Mouse (Mus musculus) retina, postnatal 1 day (tissue): ENCODE measurements at regions not wholly inside any gene's neighbourhood (a gene's known extent, or its start where the extent isn't known, plus 50 kb on each side); places are given as distances from the start of the nearest gene placed in this dataset.

Experiments
- DNase-seq: peaks from one replicate; pipeline ENCODE4 v3.0.0-alpha.2; 2012

DNA sequence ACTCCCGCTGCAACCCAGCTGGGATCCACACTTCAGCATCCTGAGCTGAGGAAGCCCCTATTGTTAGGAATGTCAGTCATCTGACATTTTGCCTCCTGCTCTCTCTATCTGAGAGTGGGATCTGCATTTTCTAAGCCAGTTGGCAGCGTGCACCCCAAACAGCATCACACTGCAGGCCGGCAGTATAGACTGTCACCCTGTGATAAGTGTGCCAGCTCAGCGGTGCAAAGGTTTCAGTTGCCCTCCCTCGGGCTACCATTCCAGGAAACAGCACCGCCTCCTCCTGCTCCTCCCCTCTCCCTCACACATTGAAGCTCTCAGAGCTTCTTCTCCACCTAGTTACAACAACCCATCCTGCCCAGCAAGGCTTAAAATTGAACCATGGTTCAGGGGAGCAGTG is 194.5 kb downstream of the Lmo4 start:
- DNase-seq, result peak; percentile 48

DNA sequence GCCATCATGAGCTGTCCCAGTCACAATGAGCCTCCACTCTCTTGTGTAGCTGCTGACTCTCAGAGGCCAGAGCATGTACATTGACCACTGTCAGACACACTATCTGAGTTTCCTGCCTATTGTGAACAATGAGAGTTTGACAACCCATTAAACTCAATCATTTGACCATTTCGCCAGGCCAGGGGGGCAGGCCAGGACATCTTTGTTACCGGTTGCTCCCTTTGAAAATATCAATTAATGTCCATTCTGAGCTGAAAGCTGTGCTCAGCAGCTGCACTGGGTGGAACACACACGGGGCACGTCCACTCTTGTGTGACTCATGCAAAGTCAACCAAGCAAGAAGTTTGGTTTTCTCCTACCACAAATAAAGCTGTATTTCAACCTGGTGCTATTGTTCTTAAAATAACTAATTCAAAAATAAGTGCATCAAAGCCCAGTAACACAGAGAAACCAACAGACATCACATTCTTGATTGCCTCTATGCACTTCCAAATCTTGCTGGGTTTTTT is 197.9 kb downstream of the Lmo4 start:
- DNase-seq, result peak; percentile 57

DNA sequence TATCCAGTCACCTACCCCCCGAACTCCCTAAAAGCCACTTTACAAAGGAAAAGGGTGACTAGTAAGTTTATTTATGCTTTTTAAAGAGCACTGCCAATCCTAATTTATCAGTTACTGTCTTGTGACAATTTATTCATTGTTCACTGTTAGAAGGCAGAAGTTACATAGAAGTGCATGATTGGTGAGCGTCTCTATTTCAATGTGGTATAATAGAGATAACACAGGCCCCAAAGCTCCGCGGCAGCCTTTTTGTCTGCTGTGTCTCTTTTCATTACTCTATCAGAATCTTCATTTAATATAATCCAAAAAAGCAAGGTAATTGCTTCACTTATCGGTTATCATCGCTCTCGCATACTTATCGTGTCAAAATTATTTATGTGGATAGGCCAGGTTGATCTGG is 207.1 kb downstream of the Lmo4 start:
- no peak for DNase-seq

DNA sequence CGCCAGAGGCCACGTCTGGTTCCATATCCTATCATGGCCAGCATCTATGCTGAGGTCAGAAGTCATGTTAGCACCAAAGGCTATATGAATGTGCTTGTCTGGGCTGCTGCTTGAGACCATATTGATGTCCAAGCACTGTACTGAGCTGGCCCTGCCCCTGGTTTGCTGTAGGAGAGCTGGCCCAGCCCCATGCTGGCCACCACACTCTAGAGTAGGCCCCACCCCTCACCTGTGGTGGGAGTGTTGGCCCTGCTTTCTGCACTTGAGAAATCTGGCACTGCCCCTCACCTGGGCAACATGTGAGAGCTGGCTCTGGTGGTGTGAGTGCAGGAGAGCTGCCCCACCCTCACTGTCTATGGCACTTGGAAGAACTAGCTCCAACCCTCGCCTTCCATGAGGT is 210.0 kb downstream of the Lmo4 start:
- no peak for DNase-seq

DNA sequence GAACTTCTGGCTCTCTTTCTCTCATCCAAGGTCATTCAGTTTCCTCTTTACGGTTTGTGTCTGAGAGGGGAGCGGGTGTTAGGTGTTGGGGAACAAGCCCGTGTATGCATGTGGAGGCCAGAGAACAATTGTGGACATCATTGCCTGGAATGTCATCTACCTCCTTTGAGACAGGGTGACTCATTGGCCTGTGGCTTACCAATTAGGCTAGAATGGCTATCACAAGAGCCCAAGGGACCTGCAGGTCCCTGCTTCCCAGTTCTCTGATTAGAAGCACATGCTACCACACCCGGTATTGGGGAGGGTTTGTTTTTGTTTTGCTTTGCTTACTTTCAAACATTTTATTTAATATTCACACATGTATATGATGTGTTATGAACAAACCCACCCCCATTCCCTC is 216.0 kb downstream of the Lmo4 start:
- DNase-seq, result no peak

DNA sequence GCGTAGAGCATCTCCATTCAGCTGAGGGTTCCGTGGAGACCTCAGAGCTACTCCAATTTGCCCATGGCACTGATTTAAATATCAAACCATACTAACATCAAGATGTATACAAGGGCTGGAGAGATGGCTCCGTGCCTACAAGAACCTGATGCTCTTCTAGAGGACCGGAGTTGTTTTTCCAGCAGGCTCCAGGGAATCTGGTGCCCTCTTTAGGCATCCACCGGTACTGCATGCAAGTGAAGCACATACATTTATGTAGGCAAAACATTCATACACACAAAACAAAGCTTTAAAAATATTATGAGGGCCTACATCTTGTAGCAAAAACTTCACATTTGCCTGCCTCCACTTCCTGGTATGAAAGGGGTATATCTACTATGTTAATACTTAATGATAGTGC is 217.0 kb downstream of the Lmo4 start:
- no peak for DNase-seq

DNA sequence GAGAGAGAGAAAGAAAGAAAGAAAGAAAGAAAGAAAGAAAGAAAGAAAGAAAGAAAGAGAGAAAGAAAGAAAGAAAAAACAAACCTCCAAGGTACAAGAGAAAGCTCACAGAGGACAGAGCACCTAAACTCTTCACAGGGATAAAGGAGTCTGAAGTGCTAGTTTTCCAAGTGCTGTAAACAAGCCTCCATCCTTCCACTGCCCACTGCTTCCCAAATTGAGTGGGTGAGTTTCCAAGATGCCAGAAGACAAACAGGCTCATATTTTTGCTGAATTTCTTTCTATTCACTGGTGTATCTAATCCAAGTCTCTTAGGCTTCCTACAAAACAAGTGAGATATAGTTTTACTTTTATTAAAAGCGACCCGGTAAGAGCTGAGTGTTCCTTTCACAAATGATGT is 218.2 kb downstream of the Lmo4 start:
- DNase-seq, result no peak

DNA sequence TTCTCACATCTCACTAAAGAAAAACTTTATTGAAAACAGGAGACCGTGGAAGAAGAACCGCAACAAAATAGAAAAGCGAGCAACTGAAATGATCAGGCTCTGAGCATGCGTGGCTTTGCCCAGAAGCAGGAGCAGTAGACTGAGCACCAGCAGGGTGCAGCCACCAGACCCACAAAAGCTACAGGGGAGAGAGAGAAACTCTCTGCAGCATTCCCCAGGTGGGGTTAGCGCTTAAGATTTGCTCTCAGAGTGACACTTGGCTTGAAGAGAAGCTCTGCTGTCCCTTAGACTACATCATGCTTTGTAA is 218.9 kb downstream of the Lmo4 start:
- DNase-seq, result no peak

DNA sequence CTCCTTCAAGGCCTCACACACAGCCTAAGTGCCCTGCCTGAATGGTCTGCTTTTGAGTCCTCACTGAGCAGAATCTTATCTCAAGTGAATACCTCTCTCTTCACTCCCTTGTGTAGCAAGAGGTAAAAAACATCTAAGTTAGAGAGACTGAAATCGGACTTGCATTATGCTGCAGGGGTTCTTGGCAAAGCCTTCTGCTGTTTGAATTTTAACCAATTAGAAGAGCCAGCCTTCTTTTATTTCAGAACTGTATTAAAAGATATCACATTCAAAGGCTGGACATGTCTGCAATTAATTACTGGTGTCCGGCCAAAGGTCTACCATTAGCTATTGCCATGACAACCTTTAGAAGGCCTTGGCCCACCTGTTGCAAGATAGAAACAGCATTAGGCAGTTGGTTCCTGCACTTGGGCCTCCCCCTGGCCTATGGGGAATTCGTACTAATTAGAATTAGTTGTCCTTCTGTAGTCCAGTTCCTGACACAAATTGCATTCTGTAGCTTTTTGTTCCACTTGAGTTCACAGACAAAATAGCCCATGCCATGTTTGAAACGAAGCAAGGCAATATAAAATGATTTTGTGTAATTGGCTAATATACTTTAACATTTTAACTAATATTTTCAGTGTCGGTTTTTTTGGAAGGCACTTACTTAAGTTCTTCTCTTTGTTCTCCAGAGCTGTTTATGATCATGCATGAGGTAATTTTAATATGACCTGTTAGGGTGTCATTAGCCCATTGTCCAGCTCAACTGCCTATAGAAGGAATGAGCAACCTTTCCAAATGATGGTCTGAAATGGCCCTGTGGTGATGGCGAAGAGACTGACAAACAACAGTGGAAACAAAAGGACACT is 219.4 kb downstream of the Lmo4 start:
- DNase-seq, result peak; percentile 89

DNA sequence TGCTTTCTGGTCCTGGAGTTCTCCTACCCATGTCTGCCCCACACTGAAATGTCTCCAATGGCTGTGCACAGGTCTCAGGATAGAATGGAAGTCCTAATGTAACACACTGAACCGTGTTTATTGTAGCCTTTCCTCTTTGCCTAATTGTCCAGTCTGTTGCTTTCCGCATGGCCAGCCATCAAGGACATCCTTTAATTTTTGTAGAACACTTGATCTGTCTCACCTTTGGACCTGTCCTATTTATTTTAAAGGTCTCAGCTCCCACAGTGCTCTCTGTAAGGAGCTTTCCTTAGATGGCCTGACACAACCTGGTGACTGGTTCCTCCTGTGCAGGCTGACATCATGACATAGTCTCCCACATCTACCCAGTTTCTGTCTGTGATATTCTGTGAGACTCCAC is 226.3 kb downstream of the Lmo4 start:
- DNase-seq, result no peak

DNA sequence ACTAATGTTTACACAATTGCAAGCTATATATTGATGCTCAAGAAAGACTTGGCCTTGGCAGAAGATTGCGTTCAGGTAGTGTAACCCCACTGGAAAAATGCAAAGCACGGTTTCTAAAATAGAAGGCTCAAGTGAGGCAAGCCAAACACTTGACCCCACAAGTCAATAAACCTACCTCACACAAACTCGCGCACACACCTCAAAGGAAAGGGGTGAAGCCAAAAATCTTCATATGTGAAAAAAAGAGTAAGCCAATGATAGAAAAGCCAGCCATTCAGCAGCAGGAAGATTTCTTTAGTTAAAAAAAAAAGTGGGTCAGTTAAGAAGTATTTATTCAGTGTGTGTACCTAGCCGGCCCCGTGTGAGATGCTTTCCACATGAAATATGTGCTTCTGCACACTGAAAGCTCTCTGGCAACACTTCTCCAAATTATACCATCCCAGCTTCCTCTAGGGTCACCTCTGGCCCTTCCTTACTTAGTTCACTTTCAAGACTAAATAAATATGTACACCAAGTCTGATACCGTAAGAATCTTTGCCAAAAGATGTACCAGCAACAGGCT is 227.1 kb downstream of the Lmo4 start:
- DNase-seq, result no peak

DNA sequence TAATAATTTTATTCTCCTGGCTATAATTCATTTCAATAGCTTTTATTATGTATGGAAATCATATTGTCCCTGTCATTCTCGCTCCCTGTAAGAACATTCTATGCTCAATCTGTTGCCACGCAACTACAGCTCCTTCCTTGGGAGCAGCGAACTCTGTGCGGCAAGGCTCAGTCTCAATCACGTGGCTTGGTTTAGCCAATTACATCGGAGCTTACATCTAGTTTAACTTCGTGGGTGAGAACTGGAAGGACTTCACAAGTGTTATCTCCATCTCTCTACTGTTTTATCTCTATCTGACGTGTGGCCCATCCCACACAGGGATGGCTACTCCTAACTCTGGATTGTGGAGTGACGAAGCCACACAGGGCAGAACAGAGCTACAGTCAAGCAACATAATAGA is 231.4 kb downstream of the Lmo4 start:
- DNase-seq, result no peak

DNA sequence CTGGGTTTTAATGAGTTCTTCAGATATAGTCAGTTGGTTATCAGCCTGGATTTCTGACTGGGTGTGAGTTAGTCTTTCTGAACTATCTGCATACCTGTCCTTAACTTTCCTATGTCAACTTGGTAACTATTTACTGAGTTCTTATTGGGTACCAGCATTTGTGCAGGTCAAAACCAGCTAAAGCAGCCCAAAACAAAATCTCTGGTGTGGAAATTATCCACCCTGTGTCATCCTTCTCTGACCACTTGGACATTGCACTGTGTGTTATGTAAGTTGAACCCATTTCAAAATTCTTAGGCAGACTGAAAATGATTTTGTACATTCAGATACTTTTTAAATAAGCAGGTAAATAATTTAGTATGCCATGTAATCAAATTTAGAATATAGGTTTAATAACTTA is 232.7 kb downstream of the Lmo4 start:
- no peak for DNase-seq

DNA sequence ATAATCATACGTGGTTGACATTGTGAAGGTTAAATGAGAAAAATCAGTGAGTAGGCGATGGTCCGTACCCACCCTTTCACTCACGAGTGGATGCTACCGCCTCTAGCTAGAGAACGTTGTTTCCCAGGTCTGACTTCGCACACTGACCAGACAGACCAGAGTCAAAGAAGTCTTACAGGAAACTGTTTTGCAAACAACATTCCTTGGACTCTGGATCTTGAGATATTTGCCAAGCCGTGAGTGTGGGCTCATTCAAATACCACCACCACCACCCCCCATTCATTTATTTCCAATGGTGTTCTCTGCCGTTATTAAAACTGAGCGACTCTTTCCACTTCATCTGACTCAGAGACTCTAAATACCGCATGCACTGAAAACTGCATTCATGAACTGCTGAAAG is 234.2 kb downstream of the Lmo4 start:
- no peak for DNase-seq

DNA sequence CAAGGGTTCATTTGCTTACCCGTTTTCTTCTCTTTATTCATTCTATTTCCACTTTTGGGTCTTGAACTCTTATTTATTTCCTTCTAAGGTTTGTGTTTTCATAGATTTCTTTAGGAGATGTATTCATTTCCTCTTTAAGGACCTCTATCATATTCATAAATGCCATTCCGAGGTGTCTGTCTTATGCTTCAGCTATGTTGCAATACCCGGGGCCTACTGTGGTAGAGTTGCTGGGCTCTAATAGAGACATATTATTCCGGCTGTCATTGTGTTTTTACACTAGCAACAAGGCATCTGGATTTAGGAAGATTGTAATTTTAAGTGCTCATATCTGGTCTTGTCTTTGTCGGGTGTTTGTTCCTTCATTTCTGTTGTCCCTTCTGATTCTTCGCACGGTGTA is 249.5 kb downstream of the Lmo4 start:
- no peak for DNase-seq

DNA sequence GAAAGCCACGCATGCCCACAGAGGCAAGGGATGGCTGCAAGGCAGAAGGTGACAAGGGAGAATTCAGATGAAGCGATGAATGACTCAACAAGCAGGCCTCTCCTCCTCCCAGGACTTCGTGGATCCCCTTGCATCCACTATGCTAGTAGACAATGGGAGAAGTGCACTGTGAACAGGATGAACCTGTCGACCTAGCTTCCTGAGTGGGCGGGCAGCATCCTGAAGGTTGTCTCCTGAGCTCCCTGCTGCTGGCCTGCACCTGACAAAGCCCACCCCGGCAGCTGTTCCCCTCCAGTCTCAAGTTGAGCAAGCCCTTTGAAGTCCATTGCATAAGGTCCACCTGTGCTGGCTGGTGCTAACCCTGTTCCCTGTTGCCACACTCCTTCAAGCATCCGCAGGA is 250.2 kb downstream of the Lmo4 start:
- DNase-seq, result no peak

DNA sequence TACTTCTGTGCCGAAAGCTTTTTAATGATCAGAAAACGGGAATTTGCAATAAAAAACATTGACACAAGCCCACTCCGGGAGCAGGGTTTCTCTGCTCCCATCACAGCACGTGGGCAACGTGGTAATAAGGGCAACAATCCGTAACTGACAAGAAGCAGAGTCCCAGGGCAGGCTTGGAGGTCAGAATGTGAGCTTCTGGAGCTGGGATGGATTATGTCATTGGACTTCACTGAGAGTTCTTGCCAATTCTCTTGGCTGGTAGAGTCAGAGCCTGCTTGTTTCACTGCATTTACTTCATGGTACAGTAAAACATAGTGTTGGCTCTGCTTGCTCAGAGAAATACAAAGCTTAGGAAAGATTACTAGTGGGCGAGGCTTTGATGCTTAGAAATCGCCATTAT is 252.7 kb downstream of the Lmo4 start:
- no peak for DNase-seq

DNA sequence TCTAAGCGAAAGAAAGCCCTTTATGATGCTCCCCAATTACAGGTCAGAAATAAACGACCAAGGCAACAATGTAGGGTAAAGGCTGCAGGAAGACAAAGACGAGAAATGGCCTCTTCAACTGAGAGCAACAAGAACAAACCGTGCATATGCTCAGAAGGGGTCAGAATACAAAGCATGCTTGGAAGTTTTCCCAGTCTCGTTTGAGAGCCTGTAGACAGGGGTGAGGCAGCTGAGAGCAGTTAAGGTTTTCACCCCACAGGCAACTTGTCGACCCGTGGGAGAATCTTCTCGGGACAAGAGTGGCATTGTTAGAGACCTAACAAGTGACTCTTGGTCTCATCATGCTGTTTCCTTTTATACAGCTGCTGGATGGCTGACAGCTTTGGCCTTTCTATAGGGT is 255.4 kb downstream of the Lmo4 start:
- peak; percentile 64 for DNase-seq

DNA sequence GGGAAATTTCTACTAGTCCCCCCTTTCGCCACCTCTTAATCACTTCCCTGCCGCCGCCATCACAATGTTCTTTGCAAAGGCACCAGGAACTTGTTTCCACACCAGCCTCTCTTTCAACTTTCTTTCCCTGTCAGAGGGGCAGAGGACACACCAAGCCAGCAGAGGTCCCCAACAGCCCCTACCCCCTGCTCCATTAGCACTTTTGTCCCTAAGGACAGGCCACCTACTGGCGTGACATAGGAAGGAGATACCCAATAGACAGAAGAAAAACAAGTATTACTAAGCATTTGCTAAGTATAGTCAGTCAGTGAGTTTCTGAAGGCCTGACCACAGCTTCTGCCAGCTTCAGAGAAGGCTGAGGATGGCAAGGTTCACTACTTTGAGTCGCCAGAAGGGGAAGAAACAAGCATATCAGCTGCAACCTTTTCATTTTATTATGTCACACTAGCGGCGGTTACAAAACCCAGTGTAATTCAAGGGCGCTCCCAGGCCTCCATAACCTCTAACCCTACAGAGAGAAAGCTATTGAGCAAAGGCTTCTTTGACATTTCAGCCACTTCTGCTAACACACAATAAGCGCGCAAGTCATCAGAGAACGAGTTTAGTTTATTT is 255.9 kb downstream of the Lmo4 start:
- DNase-seq, result peak; percentile 3

DNA sequence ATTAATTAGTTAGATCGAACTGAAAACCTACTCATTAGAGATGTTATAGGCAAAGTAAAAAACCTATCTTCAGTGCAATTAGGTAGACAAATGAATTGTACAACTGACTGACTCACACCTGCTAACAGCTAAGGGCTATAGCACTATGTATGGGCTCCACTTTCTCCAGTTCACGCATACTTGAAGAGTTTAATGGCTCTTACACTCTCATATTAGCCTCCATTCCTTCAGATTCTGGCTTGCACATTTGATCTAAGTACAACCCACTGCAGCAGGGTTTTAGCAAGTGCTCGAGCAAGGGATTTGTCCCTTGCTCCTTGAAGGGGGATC is 257.1 kb downstream of the Lmo4 start:
- DNase-seq, result peak; percentile 15

DNA sequence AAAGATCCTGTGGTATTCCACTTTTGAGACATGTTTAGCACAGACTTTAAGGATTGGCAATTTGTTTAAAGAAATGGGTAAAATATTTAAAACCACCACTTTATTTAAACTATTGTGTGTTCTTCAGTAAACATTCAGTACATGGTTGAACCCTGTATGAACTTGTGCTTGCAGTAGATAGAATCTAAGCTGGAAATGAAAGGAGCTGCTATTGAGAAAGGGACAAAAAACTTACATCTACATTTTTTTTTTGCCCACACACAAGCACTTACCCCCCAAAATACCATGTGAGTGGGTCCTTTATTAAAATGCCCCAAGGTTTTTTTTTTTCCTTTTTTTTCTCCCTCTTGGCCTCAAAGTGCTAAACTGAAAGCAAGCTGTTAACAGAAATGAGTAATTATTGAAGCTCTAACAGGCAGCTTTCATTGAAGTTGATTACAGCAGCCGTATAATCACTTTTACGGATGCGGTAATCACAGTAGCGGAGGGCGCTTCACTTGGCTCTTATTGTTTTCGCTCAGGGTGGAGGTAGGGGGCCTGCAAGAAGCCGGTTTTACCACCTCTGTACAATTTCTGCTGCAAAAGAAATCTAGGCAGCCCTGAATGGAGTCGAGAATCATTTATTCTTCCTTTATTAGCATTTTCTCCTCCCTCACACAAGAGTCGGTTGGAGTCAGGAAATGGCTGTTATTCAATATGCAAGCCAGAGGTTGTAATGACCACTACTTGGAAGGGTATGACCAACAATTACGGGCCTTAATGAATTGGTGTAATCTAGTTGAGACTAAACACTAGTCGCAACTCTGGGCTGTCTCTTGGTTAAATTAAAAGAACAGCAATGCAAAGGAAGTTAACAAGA is 257.7 kb downstream of the Lmo4 start:
- DNase-seq, result peak; percentile 52

DNA sequence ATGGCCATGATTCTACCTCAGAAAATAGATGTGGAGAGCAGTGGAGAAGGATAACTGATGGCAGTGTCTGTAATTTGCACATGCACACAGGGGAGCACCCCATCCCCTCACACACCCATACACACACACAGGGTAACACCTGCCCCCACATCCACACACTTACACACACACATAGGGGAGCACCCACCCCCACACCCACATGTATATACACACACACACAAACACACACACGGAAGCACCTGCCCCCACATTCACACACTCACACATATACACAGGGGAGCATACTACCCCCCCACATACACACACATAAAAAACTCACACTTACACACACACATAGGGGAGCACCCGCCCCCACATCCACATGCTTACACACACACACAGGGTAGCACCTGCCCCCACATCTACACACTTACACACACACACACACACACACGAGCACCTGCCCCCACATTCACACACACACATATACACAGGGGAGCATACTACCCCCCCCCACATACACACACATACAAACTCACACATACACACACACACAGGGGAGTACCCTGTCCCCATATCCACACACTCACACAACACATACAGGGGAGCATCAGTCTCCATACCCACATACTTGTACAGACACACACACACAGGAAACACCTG is 265.8 kb downstream of the Lmo4 start:
- no peak for DNase-seq

DNA sequence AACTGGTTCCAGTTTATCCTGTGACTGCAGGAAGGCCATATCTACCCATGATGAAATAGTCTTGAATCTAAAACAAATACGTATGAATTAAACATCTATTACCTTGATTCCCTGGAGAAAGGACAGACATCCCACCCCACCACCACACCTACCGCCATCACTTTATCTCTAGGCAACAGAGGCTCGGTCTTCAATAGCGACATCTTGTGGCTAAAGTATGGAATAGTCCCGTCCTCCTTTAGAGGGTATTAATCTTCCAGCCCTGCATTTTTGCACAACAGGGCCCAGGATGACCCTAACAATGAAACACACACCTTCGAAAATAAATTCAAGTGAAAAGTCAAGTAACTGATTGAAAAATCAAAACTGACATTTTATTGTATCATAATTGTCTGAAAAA is 279.7 kb downstream of the Lmo4 start:
- no peak for DNase-seq
